Mouse (Mus musculus) megakaryocyte-erythroid progenitor cell, adult 5-6 weeks (primary cell): ENCODE results near the gene Gm49510. TPM values are rescaled to one million over a fixed set of nuclear protein-coding genes. Genes with fewer than 3 reads are reported as not detected.
A peak's percentile ranks its signal among the peaks of the same experiment; 100 is the strongest.

Source experiments
- ATAC-seq: replicated peaks from 2 replicates; pipeline ENCODE4 v1.8.0; 2016; ENCODE audit warnings: mild to moderate bottlenecking, inconsistent platforms; ENCODE audit not compliant: severe bottlenecking, poor library complexity, low FRiP score, low TSS enrichment
- total RNA-seq, 2 experiments: library from RNA; stranded (forward) in 1 of 2; stranded (reverse) in 1 of 2; fragments of 200-1000, 215-1000 nt in 1 of 2; fragments of >200 nt in 1 of 2; fragmentation: Nextera tagmentation in 1 of 2; gene quantifications; 2 replicates each; pipeline ENCODE4 v1.2.3; 2014 to 2017

The Gm49510 gene
- total RNA-seq, 2 experiments from 2014 or later = not detected

DNA sequence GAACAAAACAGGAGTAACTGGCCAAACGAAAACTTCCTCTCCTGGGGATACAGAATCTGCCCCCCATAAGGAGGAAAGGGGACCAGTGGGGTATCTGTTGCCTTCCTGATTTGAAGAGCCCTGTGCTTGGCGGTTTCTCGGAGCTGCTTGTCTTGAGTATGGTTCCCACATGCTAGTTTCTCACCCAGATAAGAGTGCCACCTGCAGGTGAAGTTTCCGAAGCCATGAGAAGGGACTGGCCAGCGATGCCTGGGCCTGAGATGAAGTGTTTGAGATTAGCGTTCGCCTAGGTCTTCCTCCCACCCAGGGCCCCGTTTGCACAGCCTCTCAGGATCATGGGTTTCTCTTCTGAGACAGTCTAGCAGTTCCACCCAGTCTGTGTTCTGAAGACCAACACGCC, 12.6 kb downstream of the Gm49510 start:
- 0 out of 2 replicates have a peak, but pooled peaks have one; percentile 11 for ATAC-seq

GRCm38 (mm10) chr15:78913632-78914090, 14.2 kb downstream of the Gm49510 start, which contains the start of gene Pdxp:
Gene Pdxp, plus strand, starts transcription at chr15:78913919.
- ATAC-seq = peak; percentile 90

DNA sequence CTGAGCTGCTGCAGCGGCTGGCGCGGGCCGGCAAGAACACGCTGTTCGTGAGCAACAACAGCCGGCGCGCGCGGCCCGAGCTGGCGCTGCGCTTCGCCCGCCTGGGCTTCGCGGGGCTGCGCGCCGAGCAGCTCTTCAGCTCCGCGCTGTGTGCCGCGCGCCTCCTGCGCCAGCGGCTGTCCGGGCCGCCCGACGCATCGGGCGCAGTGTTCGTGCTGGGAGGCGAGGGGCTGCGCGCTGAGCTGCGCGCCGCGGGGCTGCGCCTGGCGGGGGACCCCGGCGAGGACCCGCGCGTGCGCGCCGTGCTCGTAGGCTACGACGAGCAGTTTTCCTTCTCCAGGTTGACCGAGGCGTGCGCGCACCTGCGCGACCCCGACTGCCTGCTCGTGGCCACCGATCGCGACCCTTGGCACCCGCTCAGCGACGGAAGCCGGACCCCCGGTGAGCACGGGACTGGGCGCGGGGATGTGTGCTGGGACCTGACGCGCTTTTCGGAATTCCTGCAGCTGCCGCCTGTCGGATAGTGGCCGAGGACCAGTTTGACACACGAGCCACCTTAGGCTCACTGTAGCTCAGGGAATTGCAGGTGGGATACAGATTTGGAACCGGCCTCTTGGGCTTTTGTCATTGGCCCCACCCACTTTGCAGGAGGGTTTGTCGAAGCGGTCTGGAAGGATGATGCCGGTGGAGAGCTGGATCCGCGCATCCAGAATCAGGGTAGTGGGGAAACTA, 14.8 kb downstream of the Gm49510 start:
- ATAC-seq = no peak

- ATAC-seq = no peak
Observed at GRCm38 (mm10) chr15:78914823-78915659, 15.6 kb downstream of the Gm49510 start.

DNA sequence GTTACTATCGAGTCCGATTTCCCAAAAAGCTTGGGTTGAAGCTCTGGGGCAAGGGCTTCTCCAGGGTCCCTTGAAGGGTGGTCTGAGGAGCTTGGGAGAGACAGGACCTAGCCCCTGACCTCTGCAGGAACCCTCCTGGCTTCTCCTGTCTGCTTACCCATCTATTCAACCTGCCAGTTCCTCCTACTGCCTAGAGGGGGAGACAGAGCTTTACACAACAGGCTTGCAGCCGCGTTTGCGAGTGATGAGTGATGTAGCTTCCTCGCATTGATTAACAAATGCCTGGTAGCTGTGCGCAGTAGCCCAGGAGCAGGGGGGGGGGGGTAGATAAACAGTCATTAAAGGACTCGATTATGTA, 16.2 kb downstream of the Gm49510 start:
- peak; percentile 55 for ATAC-seq

DNA sequence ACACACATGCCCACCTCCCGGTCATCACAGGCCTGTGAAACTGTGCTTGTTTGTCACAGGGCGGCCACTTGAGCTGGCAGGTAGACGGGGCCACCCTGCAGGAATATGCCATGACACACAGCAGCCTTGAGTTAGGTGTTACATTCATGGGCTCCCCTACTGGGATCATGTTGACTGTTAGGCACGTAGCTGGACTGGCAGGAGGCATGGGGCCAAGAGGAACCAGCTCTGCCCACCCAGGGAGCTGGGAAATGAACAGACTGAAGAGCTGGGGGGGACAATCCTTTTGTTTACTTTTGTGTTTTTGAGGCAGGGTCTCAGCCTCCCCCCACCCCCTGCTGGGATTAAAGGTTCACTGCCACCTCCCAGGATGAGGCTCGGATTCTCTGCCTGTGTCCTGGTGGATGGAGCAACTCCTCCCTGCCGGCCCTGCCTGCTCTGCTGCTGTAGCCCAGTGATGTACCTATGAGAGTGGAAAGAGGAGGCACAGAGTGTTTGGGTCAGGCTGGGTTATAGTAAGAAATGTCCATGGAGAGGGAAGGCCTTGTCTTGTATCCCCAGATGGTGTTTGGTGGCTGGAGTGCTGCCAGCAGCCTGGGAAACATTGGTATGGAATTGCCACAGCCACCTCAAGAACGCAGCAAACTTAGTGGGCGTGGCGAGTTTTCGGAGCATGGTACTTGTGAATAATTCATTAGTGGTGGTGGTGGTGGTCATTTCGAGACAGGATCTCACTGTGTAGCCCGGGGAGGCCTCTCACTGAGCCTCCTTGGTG, 16.8 kb downstream of the Gm49510 start:
- ATAC-seq = no peak

GRCm38 (mm10) chr15:78918126-78918525, 18.7 kb downstream of the Gm49510 start:
- no peak for ATAC-seq

GRCm38 (mm10) chr15:78919914-78920313, 20.4 kb downstream of the Gm49510 start:
- ATAC-seq = no peak

DNA sequence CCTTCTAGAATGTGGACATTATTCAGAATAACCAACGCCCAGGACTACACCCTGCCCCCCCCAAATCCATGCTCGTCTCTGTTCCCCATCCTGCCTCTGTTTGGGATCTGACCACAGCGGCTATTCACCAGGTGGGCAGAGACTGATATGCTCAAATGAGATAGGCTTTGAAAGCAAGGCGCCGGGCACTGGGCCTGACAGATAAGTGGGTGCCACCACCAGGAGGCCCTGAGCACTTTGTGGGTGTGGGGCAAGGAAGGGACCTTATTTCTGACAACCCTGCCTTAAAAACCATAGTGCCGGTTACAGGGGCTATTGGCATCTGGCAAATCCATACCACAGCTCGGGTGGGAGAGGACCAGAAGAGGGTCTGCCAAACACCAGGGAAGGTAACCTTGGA, 23.2 kb downstream of the Gm49510 start:
- peak; percentile 75 for ATAC-seq

DNA sequence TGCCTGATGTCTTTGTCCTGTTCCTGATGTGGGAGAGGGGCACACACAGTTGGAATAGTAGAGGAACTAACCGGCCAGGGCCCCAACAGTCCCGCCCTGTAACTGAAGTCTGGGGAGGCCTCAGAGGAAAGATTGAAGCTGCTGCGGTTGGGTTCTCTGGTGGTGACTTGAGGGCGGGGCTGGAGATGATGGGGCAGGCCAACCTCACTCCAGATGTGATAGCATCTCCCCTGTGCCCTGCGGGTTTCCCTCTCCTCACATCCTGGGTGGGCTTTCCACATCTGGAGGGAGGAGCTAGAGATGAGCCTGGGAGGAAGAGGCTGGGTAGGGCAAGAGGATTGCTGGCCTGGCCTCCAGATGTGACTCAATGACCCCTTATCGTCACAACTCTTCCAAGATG, 24.1 kb downstream of the Gm49510 start:
- peak; percentile 64 for ATAC-seq

- no peak for ATAC-seq
Observed at GRCm38 (mm10) chr15:78925129-78925528, 25.7 kb downstream of the Gm49510 start.

DNA sequence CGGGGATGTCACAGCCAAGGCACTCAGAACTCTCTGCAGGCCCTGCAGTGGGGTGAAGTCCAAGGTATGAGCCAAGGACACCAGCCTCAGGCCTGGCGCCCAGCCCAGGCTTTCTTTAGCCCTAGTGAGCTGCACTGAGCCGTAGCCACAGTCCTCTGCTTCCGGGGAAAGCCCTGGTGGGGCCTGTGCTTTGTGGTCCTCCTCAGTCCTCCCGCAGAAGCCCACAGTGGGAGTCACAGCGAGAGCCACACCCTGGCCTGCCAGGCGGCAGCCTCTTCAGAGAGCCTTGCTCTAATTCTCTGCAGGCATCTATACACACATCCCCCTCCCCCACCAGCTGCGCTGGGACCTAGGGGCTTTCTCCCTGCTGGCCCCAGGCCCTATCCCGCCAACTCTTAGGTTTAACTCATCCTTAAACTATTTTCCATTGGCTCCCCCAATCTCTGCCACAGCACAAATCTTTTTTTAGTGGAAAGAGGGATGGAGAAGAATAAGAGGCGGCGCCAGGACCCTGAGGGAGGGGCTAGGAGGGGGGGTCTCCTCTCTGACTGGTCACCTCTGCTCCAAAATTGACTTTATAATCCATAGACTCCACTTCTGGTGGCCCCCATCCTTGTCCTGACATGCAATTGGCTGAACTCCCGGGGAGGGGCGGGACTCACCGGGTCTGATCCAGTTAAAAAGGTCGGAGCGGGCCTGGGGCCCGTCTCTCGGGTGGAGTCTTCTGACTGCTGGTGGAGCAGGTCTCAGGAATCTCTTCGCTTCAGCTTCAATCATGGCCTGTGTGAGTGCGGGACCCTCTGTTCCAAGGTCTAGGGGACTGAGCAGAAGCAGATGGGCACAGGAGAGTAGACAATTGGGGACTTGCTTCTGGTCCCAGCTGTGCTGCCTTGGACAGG, 26.8 kb downstream of the Gm49510 start, which contains the start of gene Lgals1:
TSS of gene Lgals1 (plus strand) at position 705 of the 899 bp plus-strand sequence.
- ATAC-seq = 0 out of 2 replicates have a peak, but pooled peaks have one; percentile 7

DNA sequence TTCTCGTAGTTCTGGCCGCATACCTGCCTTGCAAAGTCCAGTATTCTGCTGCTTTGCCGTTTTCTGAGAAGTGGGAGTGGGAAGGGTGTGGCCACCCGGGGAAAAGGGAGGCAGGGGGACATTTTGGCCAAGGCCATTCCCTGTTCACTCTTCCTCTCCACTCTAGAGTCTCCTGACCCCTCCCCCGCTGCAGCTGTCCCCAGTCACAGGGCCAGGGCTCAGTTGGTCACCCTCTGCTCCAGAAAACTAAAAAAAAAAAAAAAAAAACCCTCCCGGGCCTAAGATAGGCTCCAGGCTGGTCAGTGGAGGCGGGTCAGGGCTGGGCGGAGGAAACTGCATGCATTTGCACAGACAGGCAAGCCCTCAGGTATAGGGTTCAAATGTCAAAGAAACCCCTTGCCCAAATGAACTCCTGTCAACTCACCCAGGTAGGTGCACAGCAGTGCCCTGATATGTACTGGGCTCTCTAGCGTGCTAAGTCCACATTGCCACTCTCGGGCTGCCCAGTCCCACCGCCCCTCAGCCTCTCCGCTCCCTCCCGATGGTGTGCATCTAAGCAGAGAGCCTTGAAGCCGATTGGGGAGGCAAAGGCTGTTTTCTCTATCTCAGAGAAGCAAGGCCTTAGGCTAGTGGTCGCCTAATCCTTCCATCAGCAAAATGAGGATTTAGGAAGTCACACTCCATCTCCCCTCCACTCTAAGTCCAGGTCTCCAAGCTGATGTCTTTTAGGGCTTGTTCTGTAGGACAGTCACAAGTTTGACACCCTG, 27.7 kb downstream of the Gm49510 start:
- no peak for ATAC-seq

GRCm38 (mm10) chr15:78927788-78928457, 28.5 kb downstream of the Gm49510 start:
- peak; percentile 24; the same call in 1 of the 2 replicates for ATAC-seq

GRCm38 (mm10) chr15:78928539-78928938, 29.1 kb downstream of the Gm49510 start:
- ATAC-seq = no peak

- no peak for ATAC-seq
Observed at GRCm38 (mm10) chr15:78930192-78930706, 30.8 kb downstream of the Gm49510 start.

DNA sequence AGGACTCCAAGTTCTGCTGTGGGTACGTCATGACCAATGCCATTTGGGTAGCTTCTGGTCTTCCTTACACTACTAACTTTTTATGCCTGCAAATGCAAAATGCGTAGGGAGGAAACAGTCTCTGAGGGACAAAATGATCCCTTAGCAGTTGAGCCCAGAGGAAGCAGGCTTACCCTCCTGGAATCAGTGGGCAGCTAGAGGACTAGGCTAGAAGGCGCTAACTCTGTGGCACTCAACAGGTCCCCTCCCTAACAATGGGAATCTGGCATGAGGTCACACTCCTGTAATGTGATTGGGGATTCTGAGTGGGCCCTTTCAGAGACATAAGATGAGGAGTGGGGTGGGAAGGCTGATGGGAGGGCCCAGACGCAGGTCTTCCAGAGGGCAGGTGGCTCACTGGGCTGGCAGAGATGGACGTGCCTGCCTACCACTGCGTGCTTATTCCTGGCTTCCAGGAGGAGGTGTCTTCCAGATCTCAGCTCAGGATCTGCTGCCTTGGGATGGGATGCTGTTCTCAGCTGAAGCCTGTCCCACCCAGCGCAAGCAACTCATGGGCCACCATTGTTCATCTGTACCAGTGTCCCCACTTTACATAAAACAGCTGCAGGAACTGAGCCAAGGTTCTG, 31.4 kb downstream of the Gm49510 start:
- ATAC-seq = no peak
